Comparison of ENCODE assay signal across 8 mouse cellular contexts in the genomic region with DNA sequence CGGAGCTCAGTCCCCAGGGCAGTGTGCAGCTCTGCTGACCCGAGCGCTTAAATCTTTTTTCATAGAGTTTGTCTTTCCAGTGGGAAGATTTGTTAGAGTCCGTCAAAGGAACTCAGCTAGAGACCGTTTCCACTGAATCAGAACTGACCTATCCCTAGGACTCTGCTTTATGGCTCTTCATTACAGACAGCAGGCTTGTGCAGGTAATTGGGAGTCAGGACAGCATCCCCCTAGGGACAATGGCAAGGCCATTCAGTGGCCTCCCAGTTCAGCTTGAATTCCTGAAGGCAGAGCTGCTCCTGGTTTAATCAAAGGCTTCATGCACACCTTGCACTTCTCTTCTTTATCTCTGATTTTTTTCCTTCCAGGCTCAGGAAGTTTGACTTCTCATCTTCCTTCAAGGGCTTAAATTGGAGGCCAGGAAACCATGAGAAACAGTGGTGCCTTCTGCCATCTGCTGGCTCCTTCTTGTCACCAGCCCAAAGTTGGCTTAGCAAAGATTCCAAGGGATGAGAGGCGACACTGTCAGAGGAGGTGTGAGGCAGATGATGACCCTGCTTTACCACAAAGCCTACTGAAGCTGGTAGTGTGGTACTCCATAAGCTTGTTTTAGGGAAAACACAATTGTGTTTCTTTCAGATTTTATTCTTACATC.
DNase-seq lines count a peak whose midpoint lies in the region; ATAC-seq lines count a peak whose summit lies in the region.

No protein-coding gene starts in this region.

- no peak overlapping the region for H3K27ac ChIP-seq in forebrain, embryonic 10.5 days
- H3K27ac ChIP-seq in forebrain, embryonic 12.5 days: no peak overlapping the region
- no peak overlapping the region for H3K27ac ChIP-seq in hindbrain, embryonic 16.5 days (ENCODE audit: low read depth, low read length)
- no peak overlapping the region for H3K27ac ChIP-seq in intestine, embryonic 15.5 days

- H3K27me3 ChIP-seq in forebrain, embryonic 10.5 days (ENCODE audit: poor library complexity, severe bottlenecking): no peaks in the 10 kb centered on the region
- no peaks in the 10 kb centered on the region for H3K27me3 ChIP-seq in forebrain, embryonic 12.5 days
- no peaks in the 10 kb centered on the region for H3K27me3 ChIP-seq in hindbrain, embryonic 16.5 days (replicated peaks; ENCODE audit: control insufficient read depth, insufficient read depth, low read length)
- H3K27me3 ChIP-seq in intestine, embryonic 15.5 days (replicated peaks): no peaks in the 10 kb centered on the region

- H3K4me2 ChIP-seq in forebrain, embryonic 12.5 days: no peak overlapping the region
- no peak overlapping the region for H3K4me2 ChIP-seq in hindbrain, embryonic 16.5 days (ENCODE audit: low read length)
- H3K4me2 ChIP-seq in intestine, embryonic 15.5 days (replicated peaks): no peak overlapping the region

- H3K9me3 ChIP-seq in forebrain, embryonic 10.5 days: no peaks in the 10 kb centered on the region
- H3K9me3 ChIP-seq in forebrain, embryonic 12.5 days: no peaks in the 10 kb centered on the region
- H3K9me3 ChIP-seq in hindbrain, embryonic 16.5 days (ENCODE audit: control insufficient read depth, low read length): no peaks in the 10 kb centered on the region
- H3K9me3 ChIP-seq in intestine, embryonic 15.5 days: no peaks in the 10 kb centered on the region

- no peak for ATAC-seq in forebrain, embryonic 12.5 days (ENCODE audit: low FRiP score)
- peak; percentile 71 for ATAC-seq in hindbrain, embryonic 16.5 days
- ATAC-seq in intestine, embryonic 15.5 days: no peak

- peak; percentile 25 for DNase-seq in forebrain, embryonic 10.5 days (ENCODE audit: extremely low spot score, low spot score)
- peak; percentile 23 for DNase-seq in urinary bladder, postnatal 14 days (ENCODE audit: low spot score)
- no peak for DNase-seq in urinary bladder, adult 18-20 months (ENCODE audit: low spot score in 2 of 2)
- peak; percentile 40 for DNase-seq in mesoderm, embryonic 11.5 days (ENCODE audit: low read depth, low spot score)
- no peak for DNase-seq in thymus, adult 18-20 months

- peaks cover 41% of the 10 kb centered on the region for H3K4me1 ChIP-seq in forebrain, embryonic 10.5 days
- H3K4me1 ChIP-seq in forebrain, embryonic 12.5 days: peaks cover 13% of the 10 kb centered on the region
- H3K4me1 ChIP-seq in hindbrain, embryonic 16.5 days (ENCODE audit: control insufficient read depth, insufficient read depth, low read depth, low read length): 0 out of 2 replicates have a peak, but pooled peaks cover 2% of the 10 kb centered on the region
- no peaks in the 10 kb centered on the region for H3K4me1 ChIP-seq in intestine, embryonic 15.5 days (replicated peaks)

- H3K4me3 ChIP-seq in forebrain, embryonic 10.5 days: no peak overlapping the region
- H3K4me3 ChIP-seq in forebrain, embryonic 12.5 days (replicated peaks): no peak overlapping the region
- no peak overlapping the region for H3K4me3 ChIP-seq in hindbrain, embryonic 16.5 days (ENCODE audit: low read length)
- no peak overlapping the region for H3K4me3 ChIP-seq in intestine, embryonic 15.5 days (replicated peaks)

- no peak overlapping the region for H3K9ac ChIP-seq in forebrain, embryonic 12.5 days
- H3K9ac ChIP-seq in hindbrain, embryonic 16.5 days (ENCODE audit: low read depth, low read length): no peak overlapping the region
- no peak overlapping the region for H3K9ac ChIP-seq in intestine, embryonic 15.5 days

- no peaks in the 10 kb centered on the region for H3K36me3 ChIP-seq in forebrain, embryonic 10.5 days (replicated peaks)
- no peaks in the 10 kb centered on the region for H3K36me3 ChIP-seq in forebrain, embryonic 12.5 days (replicated peaks)
- H3K36me3 ChIP-seq in hindbrain, embryonic 16.5 days (ENCODE audit: control insufficient read depth, insufficient read depth, low read length): no peaks in the 10 kb centered on the region
- H3K36me3 ChIP-seq in intestine, embryonic 15.5 days: no peaks in the 10 kb centered on the region

- WGBS in forebrain, embryonic 10.5 days: 72% methylated on average over 6 of the region's 6 CpGs
- WGBS in forebrain, embryonic 12.5 days: 62% methylated on average over 6 of the region's 6 CpGs
- 60% methylated on average over 6 of the region's 6 CpGs for WGBS in hindbrain, embryonic 16.5 days
- WGBS in intestine, embryonic 15.5 days: 69% methylated on average over 6 of the region's 6 CpGs

Comparison
In these comparisons a context has a peak if more than half of its experiments do, and no peak if none do; other contexts are left out.
1. DNase-seq: peak in forebrain, embryonic 10.5 days (single experiment), urinary bladder, postnatal 14 days (single experiment) and mesoderm, embryonic 11.5 days (single experiment); none in urinary bladder, adult 18-20 months (0 of 2) and thymus, adult 18-20 months (0 of 2).